Mouse (Mus musculus) small intestine, adult 2 months (tissue): ENCODE data around the gene Lipc.

Experiments used
- CTCF ChIP-seq: fragments of 200-500 bp; IDR thresholded peaks from 2 replicates; pipeline ENCODE4 v1.5.1; 2012; ENCODE audit warnings: low read depth, mild to moderate bottlenecking, control low read depth, inconsistent platforms, low read length, moderate library complexity, mixed read lengths; ENCODE audit not compliant: insufficient replicate concordance, insufficient read length; ENCODE audit errors: extremely low read depth
- POLR2A ChIP-seq: fragments of 200-500 bp; IDR thresholded peaks from 2 replicates; pipeline ENCODE4 v1.6.1; 2012; ENCODE audit warnings: low read depth, mild to moderate bottlenecking, control low read depth, inconsistent platforms, low read length, moderate library complexity

DNA sequence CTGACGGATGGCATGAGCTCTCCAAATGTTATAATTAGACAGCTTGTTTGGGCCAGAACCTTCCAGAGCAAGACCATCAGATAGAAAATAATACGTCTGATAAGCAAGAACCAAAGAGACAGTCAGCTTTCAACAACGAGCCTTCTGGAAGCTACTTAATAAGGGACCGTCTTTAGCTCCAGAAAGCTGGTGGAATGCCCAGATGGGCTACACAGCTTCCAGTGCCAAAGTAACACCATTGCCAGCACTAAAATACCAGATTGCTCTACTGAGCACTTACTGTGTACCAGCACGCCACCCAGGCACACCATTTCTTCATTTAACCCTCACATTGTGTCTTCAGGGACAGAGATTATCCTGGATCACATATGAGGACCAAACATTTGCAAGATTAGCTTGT is 73.9 kb downstream of the Lipc start:
- no peak for TF ChIP-seq CTCF
- no peak for TF ChIP-seq POLR2A
